Mouse (Mus musculus): ENCODE data around the gene Uhrf1bp1.

The Uhrf1bp1 gene

DNA sequence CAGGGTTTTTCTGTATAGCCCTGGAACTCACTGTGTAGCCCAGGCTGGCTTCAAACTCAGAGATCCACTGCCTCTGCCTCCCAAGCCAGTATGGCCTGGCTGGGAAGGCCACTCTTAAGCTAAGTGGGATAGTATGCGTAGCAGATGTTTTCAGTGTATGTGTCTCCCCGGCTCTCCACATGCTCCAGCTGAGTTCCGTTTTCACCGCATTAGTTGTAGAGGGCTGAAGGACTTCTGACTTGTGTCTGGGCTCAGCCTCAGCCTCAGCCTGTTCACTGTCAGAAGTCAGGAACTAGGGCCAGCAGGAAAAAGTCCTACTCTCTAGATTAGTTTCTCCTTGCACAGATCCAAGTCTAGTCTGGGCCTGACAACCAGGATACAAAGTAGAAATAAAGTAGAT is 60.1 kb downstream of the Uhrf1bp1 start:
- DNase-seq = no peak

DNA sequence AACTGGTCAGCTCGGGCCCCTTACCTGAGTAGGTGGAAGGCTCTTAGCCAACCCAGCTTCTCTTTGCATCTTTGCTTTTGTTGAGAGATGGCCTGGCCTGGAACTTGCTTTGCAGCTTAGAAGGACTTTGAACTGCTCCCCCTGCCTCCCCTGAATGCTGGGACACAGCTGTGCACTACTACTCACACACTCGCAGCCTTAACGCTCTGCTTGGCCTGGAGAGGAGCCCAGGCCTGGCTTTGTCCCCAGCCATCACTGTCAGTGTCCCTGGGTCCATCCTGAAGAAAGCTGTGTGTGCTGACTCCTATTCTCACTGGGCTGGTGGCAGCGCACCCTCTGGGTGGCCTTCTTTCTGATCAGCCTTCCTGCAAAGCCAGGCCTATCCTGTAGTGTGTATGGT is 64.4 kb downstream of the Uhrf1bp1 start:
- DNase-seq = peak; percentile 63 to 66

DNA sequence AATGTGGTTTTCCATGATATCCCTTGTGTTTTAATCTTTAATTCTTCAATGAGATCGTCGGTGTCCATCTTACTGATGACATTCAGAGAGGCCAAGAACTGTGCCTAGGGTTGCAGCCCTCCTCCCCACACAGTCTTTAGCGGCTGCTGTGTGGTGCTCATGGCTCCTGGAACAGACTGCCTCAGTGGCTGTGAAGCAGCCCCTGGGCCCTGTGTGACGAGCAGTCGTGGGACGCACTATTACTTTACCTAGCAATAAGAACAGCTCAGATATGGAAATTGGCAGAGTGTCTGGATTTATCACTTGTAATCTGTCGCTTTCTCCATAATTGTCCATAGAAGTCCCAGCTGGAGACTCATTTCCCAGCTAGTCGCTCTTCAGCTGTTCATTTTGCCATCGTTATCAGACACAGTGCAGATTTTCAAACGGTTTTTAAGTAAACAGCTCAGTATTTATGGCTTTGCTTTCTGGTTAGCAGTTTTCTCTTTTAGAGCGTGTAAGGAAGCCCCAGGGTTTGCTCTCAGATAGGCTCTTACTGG is 66.0 kb downstream of the Uhrf1bp1 start:
- DNase-seq = no peak

DNA sequence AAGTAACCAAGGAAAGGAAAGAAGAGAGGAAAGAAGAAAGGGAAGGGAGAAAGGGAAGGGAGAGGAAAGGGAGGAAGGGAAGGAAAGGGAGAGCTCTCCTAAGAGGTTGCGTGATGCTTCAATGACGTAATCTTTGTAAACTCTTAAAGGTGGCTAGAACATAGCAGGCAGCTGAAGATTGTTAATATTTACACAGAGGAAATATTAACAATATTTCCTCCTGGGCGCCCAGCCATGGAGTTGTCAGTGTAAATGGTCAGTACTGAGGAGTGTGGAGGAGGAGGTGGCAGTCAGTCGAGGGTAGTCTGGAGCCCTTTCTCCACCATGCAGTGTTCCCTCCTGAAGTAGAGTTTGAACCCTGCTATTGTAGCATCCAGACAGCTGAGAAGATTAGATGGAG is 68.8 kb downstream of the Uhrf1bp1 start:
- peak in 1 of 2 experiments; percentile 28 for DNase-seq

DNA sequence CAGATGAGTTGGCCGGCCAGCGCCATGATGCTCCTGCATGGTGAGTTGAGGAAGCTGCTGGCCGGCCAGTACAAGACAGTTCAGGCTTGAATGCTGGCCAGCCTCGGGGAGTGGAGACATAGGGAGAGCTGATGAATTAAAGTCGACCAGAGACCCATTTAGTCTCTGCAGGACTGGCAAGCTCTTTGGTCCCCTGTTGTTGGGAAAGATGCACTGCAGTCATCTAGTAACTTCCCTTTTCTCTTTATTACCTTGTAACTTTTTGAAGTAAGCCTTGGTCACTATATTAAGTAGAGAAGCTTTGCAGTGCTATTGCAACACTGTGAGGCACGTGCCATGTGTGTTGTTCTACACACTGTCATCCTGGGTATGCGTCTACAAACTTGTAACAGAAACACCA is 69.3 kb downstream of the Uhrf1bp1 start:
- DNase-seq = no peak

DNA sequence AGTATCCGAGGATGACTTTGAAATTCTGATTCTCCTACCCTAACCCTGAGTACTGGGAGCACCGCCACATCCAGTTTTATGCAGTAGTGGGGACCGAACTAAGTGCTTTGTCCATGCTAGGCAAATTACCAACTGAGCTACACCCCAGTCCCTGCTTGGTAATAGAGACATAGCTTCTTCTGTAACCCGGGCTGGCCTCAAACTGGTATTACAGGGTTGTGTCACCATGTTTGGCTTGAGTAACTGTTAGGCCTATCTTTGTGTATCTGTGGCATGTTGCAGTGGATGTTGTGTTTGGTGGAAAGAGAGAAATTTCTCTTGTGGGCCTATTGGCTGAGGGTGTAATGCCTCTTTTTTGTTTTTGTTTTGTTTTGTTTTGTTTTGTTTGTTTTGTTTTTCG is 74.0 kb downstream of the Uhrf1bp1 start:
- DNase-seq = no peak

DNA sequence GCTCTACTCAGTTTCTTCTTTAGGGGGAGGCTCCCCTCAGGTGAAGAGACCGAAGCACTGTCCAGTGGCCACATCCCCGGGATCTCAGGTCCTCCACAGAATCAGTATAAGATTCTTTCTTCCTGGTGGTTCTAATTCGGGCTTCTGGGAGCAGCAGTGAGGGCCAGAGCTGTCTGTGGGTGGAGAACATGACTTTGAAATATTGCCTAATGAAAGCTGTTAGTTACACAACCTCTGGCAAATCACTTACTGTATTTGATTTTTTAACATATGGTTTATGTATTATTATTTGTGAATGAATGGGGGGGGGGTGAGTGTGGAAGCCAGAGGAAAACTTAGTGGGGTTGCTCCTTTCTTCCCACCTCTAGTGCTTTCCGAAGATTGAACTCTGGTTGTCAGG is 75.6 kb downstream of the Uhrf1bp1 start:
- no peak for DNase-seq

DNA sequence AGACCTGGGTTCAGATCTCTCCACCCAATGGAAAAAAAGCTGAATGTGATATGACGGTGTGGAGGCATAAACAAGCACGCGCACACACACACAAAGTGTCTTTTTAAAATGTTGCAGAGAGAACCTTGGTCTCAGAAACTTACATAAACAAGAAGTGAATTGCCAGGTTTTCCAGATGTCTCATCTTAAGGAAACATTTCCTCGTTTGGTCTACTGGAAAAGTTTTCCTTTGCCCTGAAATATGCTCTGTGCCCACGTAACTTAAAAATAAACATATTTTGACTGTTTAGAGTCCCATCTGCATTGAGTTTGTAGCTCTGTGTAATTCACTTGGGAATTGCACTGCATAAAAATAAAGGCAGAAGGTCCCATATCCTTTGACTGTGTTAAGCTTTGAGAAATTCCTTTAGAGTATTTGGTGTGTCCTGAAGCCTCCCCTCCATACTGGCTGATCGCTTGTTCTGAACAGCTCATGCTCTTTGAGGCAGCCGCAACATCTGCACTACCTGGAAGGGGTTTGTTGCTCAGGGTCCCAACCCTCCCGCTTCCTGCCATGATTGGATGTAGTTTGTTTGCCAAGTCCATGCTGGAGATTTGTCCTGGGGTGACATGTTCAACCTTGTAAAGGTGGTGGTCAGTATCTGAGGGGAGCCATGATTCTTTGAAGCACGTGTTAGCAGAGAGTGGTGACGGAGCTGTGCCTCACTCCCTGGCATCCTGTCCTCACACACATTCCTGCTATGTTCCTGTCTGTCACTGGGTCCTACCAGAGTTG is 78.1 kb downstream of the Uhrf1bp1 start:
- DNase-seq = no peak

DNA sequence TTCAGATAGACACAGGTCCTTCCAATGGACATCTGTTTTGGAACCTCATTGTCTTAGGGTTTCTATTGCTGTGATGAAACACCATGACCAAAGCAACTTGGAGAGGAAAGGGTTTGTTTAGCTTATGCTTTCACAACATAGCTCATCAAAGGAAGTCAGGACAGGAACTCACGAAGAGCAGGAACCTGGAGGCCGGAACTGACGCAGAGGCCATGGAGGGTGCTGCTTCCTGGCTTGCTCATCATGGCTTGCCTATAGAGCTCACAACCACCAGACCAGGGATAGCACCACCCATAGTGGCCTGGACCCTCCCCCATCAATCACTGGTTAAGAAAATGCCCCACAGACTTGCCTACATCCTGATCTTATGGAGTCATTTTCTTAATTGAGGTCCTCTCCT is 78.8 kb downstream of the Uhrf1bp1 start:
- DNase-seq = no peak

DNA sequence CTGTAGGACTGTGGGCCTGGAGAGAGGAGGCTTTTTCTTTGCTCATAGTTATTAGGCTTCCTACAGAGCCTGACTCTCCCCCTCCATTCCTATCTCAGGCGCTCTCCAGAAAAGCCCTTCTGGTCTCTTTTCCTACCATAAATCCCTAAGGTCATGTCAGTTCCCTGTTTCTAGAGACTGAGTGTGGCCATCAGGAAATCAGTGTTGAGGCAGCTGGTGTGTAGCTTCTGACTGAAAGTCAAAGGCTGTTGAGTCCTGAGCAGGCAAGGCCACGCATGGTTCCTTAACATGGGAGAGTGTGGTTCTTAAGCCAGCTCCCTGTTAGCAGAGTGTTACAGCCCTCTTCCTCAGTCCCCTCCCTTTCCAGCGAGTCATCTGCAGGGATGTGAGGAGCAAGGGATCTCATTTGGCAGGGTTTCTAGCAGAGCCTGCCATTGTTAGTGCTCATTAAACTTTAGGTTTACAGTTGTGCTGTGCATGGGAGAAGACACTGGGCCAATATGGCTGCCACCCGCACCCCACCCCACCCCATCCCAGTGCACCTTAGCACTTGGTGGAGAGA is 80.9 kb downstream of the Uhrf1bp1 start:
- no peak for DNase-seq

DNA sequence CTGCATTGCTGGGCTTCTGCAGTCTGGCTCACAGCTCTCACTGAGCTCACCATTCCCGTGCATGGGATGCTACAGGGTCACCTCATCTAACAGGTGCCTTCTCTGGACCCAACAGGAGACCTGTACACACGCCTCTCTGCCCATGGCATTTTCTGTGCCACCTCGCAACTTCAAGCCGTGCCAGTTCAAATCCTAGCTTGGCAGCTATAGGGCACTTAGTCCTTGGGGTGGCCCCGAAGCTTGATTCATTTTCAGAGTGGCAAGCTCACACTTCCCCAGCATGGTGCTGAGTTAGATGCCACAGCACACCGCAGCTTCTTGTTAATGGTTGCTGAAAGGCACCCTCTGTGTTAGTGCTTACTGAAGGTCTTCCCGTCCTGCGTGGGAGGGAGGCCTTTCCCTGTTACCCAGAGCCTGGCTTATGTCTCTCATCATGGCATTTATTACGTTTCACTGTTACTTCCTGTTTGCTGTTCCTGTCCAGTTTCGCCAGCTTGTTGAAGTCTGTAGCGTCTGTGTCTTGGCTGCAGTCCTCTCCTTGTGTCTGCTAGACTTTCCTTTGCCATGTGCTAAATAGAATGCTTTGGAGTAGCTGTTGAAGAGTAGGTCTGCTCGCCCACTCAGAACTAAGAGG is 82.0 kb downstream of the Uhrf1bp1 start:
- no peak for DNase-seq

DNA sequence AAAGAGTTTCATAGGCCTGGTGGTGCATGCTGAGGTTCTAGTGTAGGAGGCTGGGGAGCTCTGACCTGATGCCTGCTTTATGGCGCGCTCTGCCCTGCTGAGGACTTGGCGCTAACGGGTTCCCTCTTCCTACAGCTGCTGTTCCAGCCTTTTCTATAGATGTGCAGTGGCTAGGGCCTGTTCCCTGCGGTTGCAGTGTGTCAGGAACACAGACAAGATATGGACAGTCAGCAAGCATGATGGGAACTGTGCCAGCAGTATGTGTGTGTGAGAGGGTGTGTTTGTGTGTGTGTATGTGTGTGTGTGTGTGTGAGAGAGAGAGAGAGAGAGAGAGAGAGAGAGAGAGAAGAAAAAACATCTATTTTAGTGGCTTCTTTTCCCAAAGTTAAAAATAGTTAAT is 82.8 kb downstream of the Uhrf1bp1 start:
- no peak for DNase-seq

DNA sequence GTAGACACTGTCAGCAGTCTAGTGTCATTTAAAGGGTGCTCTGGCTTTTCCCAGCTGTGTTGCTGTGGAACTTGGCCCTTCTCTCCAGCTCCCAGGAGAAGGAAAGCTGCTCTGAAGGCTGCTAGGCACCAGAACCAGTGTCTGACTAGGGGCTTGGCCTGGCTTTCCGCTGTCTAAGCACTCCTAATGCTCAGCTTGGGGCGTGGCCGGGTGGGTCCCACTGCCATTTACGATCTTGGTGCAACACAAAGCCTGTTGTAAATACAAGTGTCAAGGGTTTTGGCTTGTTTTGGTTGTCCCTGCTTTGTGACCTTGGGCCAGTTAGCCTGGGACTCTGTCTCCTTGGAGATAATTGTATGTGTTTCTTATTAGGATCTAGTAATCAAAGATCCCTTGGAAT is 84.1 kb downstream of the Uhrf1bp1 start:
- DNase-seq = no peak

DNA sequence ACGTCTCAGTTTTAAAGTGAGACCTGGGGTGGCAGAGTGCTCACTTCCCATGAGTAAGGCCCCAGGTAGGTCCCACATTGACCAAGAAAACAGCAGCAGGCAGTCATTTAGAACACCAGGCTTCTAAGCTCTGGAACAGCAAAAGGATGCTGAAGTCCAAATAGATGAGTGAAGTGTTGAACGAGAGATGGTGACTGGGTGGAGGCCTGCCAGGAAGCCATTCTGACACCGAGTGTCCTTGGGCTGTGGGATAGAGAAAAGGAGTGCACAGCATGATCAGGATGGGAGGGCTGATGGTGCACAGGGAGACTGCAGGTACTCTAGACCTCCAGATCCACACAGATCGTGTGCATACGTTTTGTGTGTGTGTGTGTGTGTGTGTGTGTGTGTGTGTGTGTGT is 84.9 kb downstream of the Uhrf1bp1 start:
- no peak for DNase-seq

DNA sequence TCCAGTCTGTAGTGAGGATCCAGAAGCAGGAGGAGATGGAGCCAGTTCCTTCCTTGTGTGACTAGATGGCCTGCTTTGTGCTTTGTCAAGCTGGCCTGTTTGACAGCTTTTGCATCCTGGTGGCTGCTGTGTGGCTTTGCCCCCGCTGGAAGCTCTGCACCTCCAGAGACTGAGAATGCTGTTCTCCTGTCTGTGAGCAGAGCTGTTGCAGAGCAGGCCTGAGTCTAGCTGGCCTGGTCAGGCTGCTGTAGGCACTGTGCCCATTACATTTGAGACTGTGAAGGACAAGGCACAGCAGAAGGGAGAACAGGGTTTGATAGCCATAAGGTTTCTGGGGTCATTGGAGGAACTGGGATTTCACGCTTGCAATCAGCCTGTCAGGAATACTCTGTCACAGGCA is 85.5 kb downstream of the Uhrf1bp1 start:
- no peak for DNase-seq

DNA sequence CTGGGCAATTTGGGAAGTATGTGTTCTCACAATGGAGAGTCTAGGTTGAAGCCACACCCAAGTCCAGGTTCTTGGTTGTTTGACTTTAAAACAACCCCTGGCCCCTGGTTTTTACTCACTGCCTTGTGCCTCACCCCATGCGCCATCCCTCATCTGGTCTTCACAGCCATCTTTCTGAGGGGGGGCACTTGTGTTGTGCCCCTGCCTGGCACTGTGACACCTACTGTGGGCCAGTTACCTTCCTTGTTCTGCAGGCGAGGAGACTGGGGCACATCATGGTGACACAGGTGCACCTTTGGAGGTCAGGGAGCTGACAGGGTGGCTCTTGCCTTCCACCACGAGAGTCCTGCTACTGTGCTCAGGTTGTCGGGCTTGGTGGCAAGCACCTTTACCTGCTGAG is 85.9 kb downstream of the Uhrf1bp1 start:
- no peak for DNase-seq

DNA sequence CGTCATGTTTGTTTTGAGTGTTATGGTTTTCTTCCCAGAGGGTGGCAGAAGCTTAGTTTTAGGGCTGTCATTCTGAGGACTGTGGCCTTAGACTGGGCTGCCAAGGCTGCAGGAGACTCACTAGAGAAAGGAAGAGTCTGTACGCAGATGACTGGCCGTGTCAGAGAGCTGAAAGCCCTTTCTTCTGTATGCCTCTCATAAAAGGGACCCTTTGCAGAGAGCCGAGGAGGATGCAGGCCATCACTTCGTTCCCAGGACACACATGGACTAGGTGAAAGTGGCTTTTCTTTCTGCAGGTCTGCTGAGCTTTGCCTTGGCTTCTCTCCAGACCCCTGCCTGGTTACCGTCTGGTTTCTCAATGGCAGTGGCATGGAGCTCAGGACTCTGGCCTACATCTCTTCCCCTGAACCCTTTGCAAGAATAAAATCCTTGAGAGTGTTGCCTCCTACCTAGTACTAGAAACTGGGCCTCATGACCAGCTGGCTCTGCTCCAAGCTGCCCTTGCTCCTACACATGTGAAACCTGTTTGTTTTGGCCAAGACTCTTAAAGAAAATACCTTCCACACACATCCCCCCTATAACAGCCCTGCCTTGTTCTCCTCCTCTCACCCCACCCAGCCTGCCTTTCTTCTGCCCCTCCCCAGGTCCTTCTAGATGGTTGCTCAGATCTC is 89.4 kb downstream of the Uhrf1bp1 start:
- peak; percentile 82 to 84 for DNase-seq

DNA sequence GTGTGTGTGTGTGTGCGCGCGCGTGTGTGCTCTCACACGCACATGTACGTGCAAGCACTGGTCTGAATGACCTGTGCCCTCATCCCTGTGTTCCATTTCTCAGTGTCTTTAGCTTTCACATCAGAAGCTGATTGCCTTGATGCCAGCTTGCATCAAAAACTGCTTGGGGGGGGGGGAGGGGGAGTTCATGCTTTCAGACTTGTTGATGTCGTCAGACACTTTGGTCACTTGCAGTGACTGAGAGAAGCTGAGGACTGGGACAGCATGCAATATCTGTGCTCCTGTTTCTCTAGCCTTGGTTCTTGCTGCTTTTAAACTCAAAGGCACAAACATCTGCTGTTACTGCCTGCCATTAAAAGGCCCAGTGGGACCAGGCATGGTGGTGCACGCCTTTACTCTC is 90.1 kb downstream of the Uhrf1bp1 start:
- DNase-seq = no peak

DNA sequence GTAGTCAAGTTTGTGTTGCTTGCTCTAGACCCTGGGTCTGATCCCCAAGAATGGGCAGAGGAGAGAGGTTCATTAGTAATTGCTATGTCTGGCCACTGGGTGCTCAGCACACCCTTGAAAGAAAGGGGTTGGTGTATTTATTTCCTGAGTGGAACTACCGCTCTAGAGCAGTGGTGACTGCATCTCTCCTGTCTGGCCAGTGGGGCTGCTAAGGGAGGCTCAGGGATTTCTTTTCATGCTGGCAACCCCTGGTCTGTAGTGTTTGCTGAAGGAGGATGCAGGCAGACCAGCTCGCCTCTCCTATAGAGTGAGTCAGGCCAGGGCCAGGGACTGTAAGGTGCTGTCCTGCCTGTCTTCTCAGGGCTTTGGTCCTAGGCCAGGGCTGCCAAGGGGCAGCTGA is 90.9 kb downstream of the Uhrf1bp1 start:
- DNase-seq = no peak
